Mouse (Mus musculus): ENCODE data around the gene Bin2. TPM values are rescaled to one million over a fixed set of nuclear protein-coding genes. Genes with fewer than 3 reads are reported as not detected.

The Bin2 gene
- polyA plus RNA-seq, 1 experiment from 2014 or later: 3.9 TPM

GRCm38 (mm10) chr15:100655201-100655600 is 14.2 kb downstream of the Bin2 start:
- Histone ChIP-seq H3K27me3 (ENCODE audit: control insufficient read depth, insufficient read depth, low read length) (no peaks in the 10 kb centered on the region), H3K36me3 (ENCODE audit: control insufficient read depth, insufficient read depth, low read length) (no peaks in the 10 kb centered on the region), H3K27ac (ENCODE audit: low read depth, low read length) (no peak overlapping the region), H3K9me3 (ENCODE audit: control insufficient read depth, low read length) (no peaks in the 10 kb centered on the region), H3K4me3 (ENCODE audit: low read depth, low read length) (no peak overlapping the region), H3K4me1 (replicated peaks; ENCODE audit: control insufficient read depth, insufficient read depth, low read length) (no peaks in the 10 kb centered on the region), H3K4me2 (ENCODE audit: low read depth, low read length, severe bottlenecking) (no peak overlapping the region), H3K9ac (ENCODE audit: low read length) (no peak overlapping the region)
- ATAC-seq (replicated peaks; ENCODE audit: low FRiP score) (no peak), DNase-seq (ENCODE audit: low spot score) (no peak)
- WGBS: 83% methylated on average over 5 of the region's 5 CpGs

GRCm38 (mm10) chr15:100654271-100654670 is 15.1 kb downstream of the Bin2 start:
- ATAC-seq (replicated peaks; ENCODE audit: low FRiP score) (no peak), DNase-seq (ENCODE audit: low spot score) (no peak)
- H3K4me2 ChIP-seq (ENCODE audit: low read depth, low read length, severe bottlenecking): no peak overlapping the region
- no peaks in the 10 kb centered on the region for H3K9me3 ChIP-seq (ENCODE audit: control insufficient read depth, low read length)
- no peaks in the 10 kb centered on the region for H3K4me1 ChIP-seq (replicated peaks; ENCODE audit: control insufficient read depth, insufficient read depth, low read length)
- H3K4me3 ChIP-seq (ENCODE audit: low read depth, low read length): no peak overlapping the region
- no peaks in the 10 kb centered on the region for H3K36me3 ChIP-seq (ENCODE audit: control insufficient read depth, insufficient read depth, low read length)
- H3K27me3 ChIP-seq (ENCODE audit: control insufficient read depth, insufficient read depth, low read length): no peaks in the 10 kb centered on the region
- no peak overlapping the region for H3K9ac ChIP-seq (ENCODE audit: low read length)
- H3K27ac ChIP-seq (ENCODE audit: low read depth, low read length): no peak overlapping the region
- WGBS: 83% methylated on average over 1 of the region's 1 CpGs

GRCm38 (mm10) chr15:100651610-100652009 is 17.7 kb downstream of the Bin2 start:
- Histone ChIP-seq H3K9ac (ENCODE audit: low read length) (no peak overlapping the region), H3K4me3 (ENCODE audit: low read depth, low read length) (no peak overlapping the region), H3K4me2 (ENCODE audit: low read depth, low read length, severe bottlenecking) (no peak overlapping the region), H3K9me3 (ENCODE audit: control insufficient read depth, low read length) (no peaks in the 10 kb centered on the region), H3K27me3 (ENCODE audit: control insufficient read depth, insufficient read depth, low read length) (no peaks in the 10 kb centered on the region), H3K27ac (ENCODE audit: low read depth, low read length) (no peak overlapping the region), H3K36me3 (ENCODE audit: control insufficient read depth, insufficient read depth, low read length) (no peaks in the 10 kb centered on the region), H3K4me1 (replicated peaks; ENCODE audit: control insufficient read depth, insufficient read depth, low read length) (no peaks in the 10 kb centered on the region)
- 91% methylated on average over 9 of the region's 9 CpGs for WGBS
- DNase-seq (ENCODE audit: low spot score): no peak
- ATAC-seq (replicated peaks; ENCODE audit: low FRiP score): no peak

GRCm38 (mm10) chr15:100650111-100650510 is 19.2 kb downstream of the Bin2 start:
- Histone ChIP-seq H3K27me3 (ENCODE audit: control insufficient read depth, insufficient read depth, low read length) (no peaks in the 10 kb centered on the region), H3K9ac (ENCODE audit: low read length) (no peak overlapping the region), H3K4me2 (ENCODE audit: low read depth, low read length, severe bottlenecking) (no peak overlapping the region), H3K36me3 (ENCODE audit: control insufficient read depth, insufficient read depth, low read length) (no peaks in the 10 kb centered on the region), H3K4me1 (replicated peaks; ENCODE audit: control insufficient read depth, insufficient read depth, low read length) (no peaks in the 10 kb centered on the region), H3K9me3 (ENCODE audit: control insufficient read depth, low read length) (no peaks in the 10 kb centered on the region), H3K27ac (ENCODE audit: low read depth, low read length) (no peak overlapping the region), H3K4me3 (ENCODE audit: low read depth, low read length) (no peak overlapping the region)
- no peak for ATAC-seq (replicated peaks; ENCODE audit: low FRiP score)
- DNase-seq (ENCODE audit: low spot score): no peak
- WGBS: 84% methylated on average over 10 of the region's 10 CpGs

GRCm38 (mm10) chr15:100646161-100646560 is 23.2 kb downstream of the Bin2 start:
- no peak overlapping the region for H3K9ac ChIP-seq (ENCODE audit: low read length)
- WGBS: 80% methylated on average over 6 of the region's 6 CpGs
- no peaks in the 10 kb centered on the region for H3K4me1 ChIP-seq (replicated peaks; ENCODE audit: control insufficient read depth, insufficient read depth, low read length)
- no peak overlapping the region for H3K27ac ChIP-seq (ENCODE audit: low read depth, low read length)
- DNase-seq (ENCODE audit: low spot score) (no peak), ATAC-seq (replicated peaks; ENCODE audit: low FRiP score) (no peak)
- no peaks in the 10 kb centered on the region for H3K9me3 ChIP-seq (ENCODE audit: control insufficient read depth, low read length)
- no peak overlapping the region for H3K4me2 ChIP-seq (ENCODE audit: low read depth, low read length, severe bottlenecking)
- no peak overlapping the region for H3K4me3 ChIP-seq (ENCODE audit: low read depth, low read length)
- no peaks in the 10 kb centered on the region for H3K36me3 ChIP-seq (ENCODE audit: control insufficient read depth, insufficient read depth, low read length)
- H3K27me3 ChIP-seq (ENCODE audit: control insufficient read depth, insufficient read depth, low read length): no peaks in the 10 kb centered on the region

GRCm38 (mm10) chr15:100642451-100642850 is 26.9 kb downstream of the Bin2 start:
- no peak overlapping the region for H3K4me2 ChIP-seq (ENCODE audit: low read depth, low read length, severe bottlenecking)
- 92% methylated on average over 7 of the region's 7 CpGs for WGBS
- H3K27ac ChIP-seq (ENCODE audit: low read depth, low read length): no peak overlapping the region
- H3K4me1 ChIP-seq (replicated peaks; ENCODE audit: control insufficient read depth, insufficient read depth, low read length): no peaks in the 10 kb centered on the region
- H3K9ac ChIP-seq (ENCODE audit: low read length): no peak overlapping the region
- ATAC-seq (replicated peaks; ENCODE audit: low FRiP score) (no peak), DNase-seq (ENCODE audit: low spot score) (no peak)
- H3K36me3 ChIP-seq (ENCODE audit: control insufficient read depth, insufficient read depth, low read length): no peaks in the 10 kb centered on the region
- no peaks in the 10 kb centered on the region for H3K9me3 ChIP-seq (ENCODE audit: control insufficient read depth, low read length)
- peaks cover 11% of the 10 kb centered on the region for H3K27me3 ChIP-seq (ENCODE audit: control insufficient read depth, insufficient read depth, low read length)
- no peak overlapping the region for H3K4me3 ChIP-seq (ENCODE audit: low read depth, low read length)

- no peak overlapping the region for H3K9ac ChIP-seq (ENCODE audit: low read length)
- no peak for DNase-seq (ENCODE audit: low spot score)
- no peaks in the 10 kb centered on the region for H3K9me3 ChIP-seq (ENCODE audit: control insufficient read depth, low read length)
- H3K27me3 ChIP-seq (ENCODE audit: control insufficient read depth, insufficient read depth, low read length): peaks cover 23% of the 10 kb centered on the region
- no peak overlapping the region for H3K4me2 ChIP-seq (ENCODE audit: low read depth, low read length, severe bottlenecking)
- no peaks in the 10 kb centered on the region for H3K36me3 ChIP-seq (ENCODE audit: control insufficient read depth, insufficient read depth, low read length)
- H3K4me3 ChIP-seq (ENCODE audit: low read depth, low read length): no peak overlapping the region
- H3K4me1 ChIP-seq (replicated peaks; ENCODE audit: control insufficient read depth, insufficient read depth, low read length): peaks cover 8% of the 10 kb centered on the region; the same call in 1 of the 2 replicates
- no peak overlapping the region for H3K27ac ChIP-seq (ENCODE audit: low read depth, low read length)
- 77% methylated on average over 11 of the region's 16 CpGs for WGBS
- ATAC-seq (replicated peaks; ENCODE audit: low FRiP score): no peak
Measured at GRCm38 (mm10) chr15:100641226-100641810, 28.0 kb downstream of the Bin2 start.

GRCm38 (mm10) chr15:100639972-100640750 is 29.2 kb downstream of the Bin2 start:
- DNase-seq (ENCODE audit: low spot score) (no peak), ATAC-seq (replicated peaks; ENCODE audit: low FRiP score) (no peak)
- Histone ChIP-seq H3K36me3 (ENCODE audit: control insufficient read depth, insufficient read depth, low read length) (no peaks in the 10 kb centered on the region), H3K27me3 (ENCODE audit: control insufficient read depth, insufficient read depth, low read length) (peaks cover 34% of the 10 kb centered on the region), H3K4me3 (ENCODE audit: low read depth, low read length) (no peak overlapping the region), H3K9me3 (ENCODE audit: control insufficient read depth, low read length) (no peaks in the 10 kb centered on the region), H3K4me2 (ENCODE audit: low read depth, low read length, severe bottlenecking) (no peak overlapping the region), H3K27ac (ENCODE audit: low read depth, low read length) (no peak overlapping the region), H3K9ac (ENCODE audit: low read length) (no peak overlapping the region), H3K4me1 (replicated peaks; ENCODE audit: control insufficient read depth, insufficient read depth, low read length) (peaks cover 10% of the 10 kb centered on the region; the same call in 1 of the 2 replicates)
- 81% methylated on average over 16 of the region's 16 CpGs for WGBS

- no peak for ATAC-seq (replicated peaks; ENCODE audit: low FRiP score)
- no peak for DNase-seq (ENCODE audit: low spot score)
- Histone ChIP-seq H3K9me3 (ENCODE audit: control insufficient read depth, low read length) (no peaks in the 10 kb centered on the region), H3K4me3 (ENCODE audit: low read depth, low read length) (no peak overlapping the region), H3K4me2 (ENCODE audit: low read depth, low read length, severe bottlenecking) (no peak overlapping the region), H3K27ac (ENCODE audit: low read depth, low read length) (no peak overlapping the region), H3K27me3 (ENCODE audit: control insufficient read depth, insufficient read depth, low read length) (peaks cover 44% of the 10 kb centered on the region), H3K36me3 (ENCODE audit: control insufficient read depth, insufficient read depth, low read length) (no peaks in the 10 kb centered on the region), H3K4me1 (replicated peaks; ENCODE audit: control insufficient read depth, insufficient read depth, low read length) (peaks cover 10% of the 10 kb centered on the region; the same call in 1 of the 2 replicates), H3K9ac (ENCODE audit: low read length) (no peak overlapping the region)
- 22% methylated on average over 6 of the region's 6 CpGs for WGBS
Measured at GRCm38 (mm10) chr15:100637661-100638060, 31.7 kb downstream of the Bin2 start.
